Mouse (Mus musculus) heart, adult 2 months (tissue): ENCODE data around the gene Cecr2.

Experiments
- CTCF ChIP-seq: fragments of 200-600 bp; IDR thresholded peaks from 2 replicates; pipeline ENCODE4 v1.8.1; 2022; ENCODE audit warnings: antibody characterized with exemption, mild to moderate bottlenecking, moderate library complexity
- POLR2A ChIP-seq: fragments of 200-500 bp; IDR thresholded peaks from 2 replicates; pipeline ENCODE4 v1.6.1; 2011; ENCODE audit warnings: mild to moderate bottlenecking, low read depth, low read length, control low read depth; ENCODE audit not compliant: insufficient read depth

GRCm38 (mm10) chr6:120715227-120715626 is 49.1 kb downstream of the Cecr2 start:
- TF ChIP-seq CTCF (peak; percentile 27; the same call in 1 of the 2 replicates), POLR2A (no peak)
